10 mouse cellular contexts compared by ENCODE assay signal in the genomic region with DNA sequence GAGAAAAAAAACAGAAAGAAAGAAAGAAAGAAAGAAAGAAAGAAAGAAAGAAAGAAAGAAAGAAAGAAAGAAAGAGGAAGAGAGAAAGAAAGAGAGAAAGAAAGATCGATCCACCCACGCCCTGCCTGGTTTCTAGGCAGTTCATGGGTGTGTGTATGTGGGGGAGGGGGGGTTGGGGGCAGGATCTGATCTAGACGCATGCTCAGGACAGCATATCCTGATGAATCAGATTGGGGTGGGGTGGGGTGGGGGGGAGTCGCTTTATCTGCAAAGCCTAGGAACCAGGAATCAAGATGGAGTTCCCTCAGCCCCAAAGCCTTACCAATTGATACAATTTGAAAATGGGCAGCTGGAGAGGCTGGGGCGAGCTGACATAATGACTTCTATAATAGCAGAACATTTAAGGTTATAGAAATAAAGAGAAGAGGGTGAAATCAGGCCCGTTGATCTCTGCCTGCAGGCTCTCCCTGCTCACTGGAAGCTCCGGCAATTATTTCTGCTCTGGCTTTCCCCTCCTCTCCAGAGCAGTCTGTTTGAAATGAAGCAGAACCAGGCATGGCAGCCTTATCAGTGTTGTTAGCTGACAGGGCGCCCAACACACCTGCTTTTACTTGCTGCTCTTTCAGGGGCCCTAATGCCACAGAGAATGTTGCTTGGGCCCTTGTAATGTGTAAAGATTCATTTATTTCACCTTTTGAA.
A peak's percentile ranks its signal among the peaks of the same experiment; 100 is the strongest.
DNase-seq lines count a peak whose midpoint lies in the region; ATAC-seq lines count a peak whose summit lies in the region.
"Had no signal": no experiment of that assay in that cellular context is flagged by ENCODE, and none has a peak within 500 bp of the region (broad histone marks: within the 10 kb centered on the region; RNA-seq: fewer than 3 reads in every experiment).

No protein-coding gene starts in this region.

- 37% methylated on average over 8 of the region's 8 CpGs for WGBS in forebrain, embryonic 16.5 days
- 31% methylated on average over 8 of the region's 8 CpGs for WGBS in forebrain, embryonic 12.5 days
- 41% methylated on average over 8 of the region's 8 CpGs for WGBS in midbrain, embryonic 12.5 days
- WGBS in midbrain, embryonic 11.5 days: 44% methylated on average over 8 of the region's 8 CpGs
- 46% methylated on average over 8 of the region's 8 CpGs for whole genome bisulfite sequencing in hindbrain, embryonic 12.5 days
- WGBS in stomach, embryonic 16.5 days: 35% methylated on average over 8 of the region's 8 CpGs
- 26% methylated on average over 8 of the region's 8 CpGs for WGBS in liver, embryonic 11.5 days

- H3K27me3 ChIP-seq in forebrain, embryonic 16.5 days (replicated peaks; ENCODE audit: control insufficient read depth, insufficient read depth, low read length): peaks cover 9% of the 10 kb centered on the region
- peaks cover 64% of the 10 kb centered on the region for H3K27me3 ChIP-seq in forebrain, embryonic 12.5 days
- H3K27me3 ChIP-seq in midbrain, embryonic 12.5 days: peaks cover 42% of the 10 kb centered on the region
- H3K27me3 ChIP-seq in midbrain, embryonic 11.5 days (ENCODE audit: control insufficient read depth, insufficient read depth, low read length): peaks cover 3% of the 10 kb centered on the region; the same call in 1 of the 2 replicates
- H3K27me3 ChIP-seq in hindbrain, embryonic 12.5 days: no peaks in the 10 kb centered on the region
- peaks cover 8% of the 10 kb centered on the region for H3K27me3 ChIP-seq in stomach, embryonic 16.5 days (ENCODE audit: control insufficient read depth, insufficient read depth, low read length)
- 0 out of 2 replicates have a peak, but pooled peaks cover 3% of the 10 kb centered on the region for H3K27me3 ChIP-seq in liver, embryonic 11.5 days (replicated peaks; ENCODE audit: control insufficient read depth, insufficient read depth, low read length)

- no peaks in the 10 kb centered on the region for H3K9me3 ChIP-seq in forebrain, embryonic 16.5 days (ENCODE audit: control insufficient read depth, low read length)
- H3K9me3 ChIP-seq in forebrain, embryonic 12.5 days: no peaks in the 10 kb centered on the region
- H3K9me3 ChIP-seq in midbrain, embryonic 12.5 days: no peaks in the 10 kb centered on the region
- no peaks in the 10 kb centered on the region for H3K9me3 ChIP-seq in midbrain, embryonic 11.5 days (ENCODE audit: control insufficient read depth, low read length)
- H3K9me3 ChIP-seq in hindbrain, embryonic 12.5 days (replicated peaks): no peaks in the 10 kb centered on the region
- H3K9me3 ChIP-seq in stomach, embryonic 16.5 days (replicated peaks; ENCODE audit: control insufficient read depth, low read length): no peaks in the 10 kb centered on the region
- H3K9me3 ChIP-seq in liver, embryonic 11.5 days (ENCODE audit: control insufficient read depth, low read length): no peaks in the 10 kb centered on the region
- H3K9me3 ChIP-seq: lung, embryonic 15.5 days had no signal

- no peak overlapping the region for H3K4me2 ChIP-seq in forebrain, embryonic 16.5 days (ENCODE audit: low read length)
- no peak overlapping the region for H3K4me2 ChIP-seq in forebrain, embryonic 12.5 days
- H3K4me2 ChIP-seq in midbrain, embryonic 12.5 days (replicated peaks): no peak overlapping the region
- H3K4me2 ChIP-seq in midbrain, embryonic 11.5 days: no peak overlapping the region
- H3K4me2 ChIP-seq in hindbrain, embryonic 12.5 days (replicated peaks): no peak overlapping the region
- 0 out of 2 replicates have a peak overlapping the region, but pooled peaks have one; percentile 21 for H3K4me2 ChIP-seq in stomach, embryonic 16.5 days (ENCODE audit: low read depth, low read length)
- no peak overlapping the region for H3K4me2 ChIP-seq in liver, embryonic 11.5 days
- H3K4me2 ChIP-seq: lung, embryonic 15.5 days had no signal

- no peak overlapping the region for H3K27ac ChIP-seq in forebrain, embryonic 16.5 days (ENCODE audit: low read length)
- H3K27ac ChIP-seq in forebrain, embryonic 12.5 days: no peak overlapping the region
- H3K27ac ChIP-seq in midbrain, embryonic 12.5 days (replicated peaks): peak overlapping the region; percentile 60
- no peak overlapping the region for H3K27ac ChIP-seq in midbrain, embryonic 11.5 days (ENCODE audit: low read depth, low read length)
- H3K27ac ChIP-seq in hindbrain, embryonic 12.5 days: peak overlapping the region; percentile 73
- no peak overlapping the region for H3K27ac ChIP-seq in stomach, embryonic 16.5 days (ENCODE audit: low read length)
- no peak overlapping the region for H3K27ac ChIP-seq in liver, embryonic 11.5 days (ENCODE audit: low read depth, low read length)
- H3K27ac ChIP-seq: lung, embryonic 15.5 days had no signal

- no peak overlapping the region for H3K4me3 ChIP-seq in forebrain, embryonic 16.5 days (replicated peaks; ENCODE audit: low read length)
- H3K4me3 ChIP-seq in forebrain, embryonic 12.5 days (replicated peaks): no peak overlapping the region
- no peak overlapping the region for H3K4me3 ChIP-seq in midbrain, embryonic 12.5 days
- no peak overlapping the region for H3K4me3 ChIP-seq in midbrain, embryonic 11.5 days (ENCODE audit: low read depth, low read length)
- no peak overlapping the region for H3K4me3 ChIP-seq in hindbrain, embryonic 12.5 days
- H3K4me3 ChIP-seq in stomach, embryonic 16.5 days (replicated peaks; ENCODE audit: low read length): no peak overlapping the region
- no peak overlapping the region for H3K4me3 ChIP-seq in liver, embryonic 11.5 days (ENCODE audit: low read depth, low read length)
- H3K4me3 ChIP-seq: lung, embryonic 15.5 days had no signal

- DNase-seq in midbrain, embryonic 11.5 days (ENCODE audit: low spot score, missing footprints): no peak
- no peak for DNase-seq in retina, postnatal 1 day
- no peak for DNase-seq in liver, embryonic 11.5 days (ENCODE audit: low spot score)

- ATAC-seq in forebrain, embryonic 16.5 days: 0 out of 2 replicates have a peak, but pooled peaks have one; percentile 45
- no peak for ATAC-seq in forebrain, embryonic 12.5 days (ENCODE audit: low FRiP score)
- ATAC-seq in midbrain, embryonic 12.5 days (ENCODE audit: low FRiP score, low read depth): peak; percentile 16; the same call in 1 of the 2 replicates
- ATAC-seq in midbrain, embryonic 11.5 days (ENCODE audit: low FRiP score): no peak
- 0 out of 2 replicates have a peak, but pooled peaks have one; percentile 42 for ATAC-seq in hindbrain, embryonic 12.5 days (ENCODE audit: low FRiP score)
- no peak for ATAC-seq in stomach, embryonic 16.5 days (ENCODE audit: insufficient read depth, low FRiP score)
- ATAC-seq in liver, embryonic 11.5 days (replicated peaks; ENCODE audit: low FRiP score): no peak
- ATAC-seq: Patski had no signal

- H3K4me1 ChIP-seq in forebrain, embryonic 16.5 days (replicated peaks; ENCODE audit: control insufficient read depth, insufficient read depth, low read length): peaks cover 19% of the 10 kb centered on the region
- H3K4me1 ChIP-seq in forebrain, embryonic 12.5 days: peaks cover 45% of the 10 kb centered on the region
- peaks cover 39% of the 10 kb centered on the region for H3K4me1 ChIP-seq in midbrain, embryonic 12.5 days
- peaks cover 30% of the 10 kb centered on the region for H3K4me1 ChIP-seq in midbrain, embryonic 11.5 days (ENCODE audit: control insufficient read depth, insufficient read depth, low read length)
- peaks cover 51% of the 10 kb centered on the region for H3K4me1 ChIP-seq in hindbrain, embryonic 12.5 days
- H3K4me1 ChIP-seq in stomach, embryonic 16.5 days (ENCODE audit: control insufficient read depth, insufficient read depth, low read length): peaks cover 9% of the 10 kb centered on the region
- peaks cover 12% of the 10 kb centered on the region for H3K4me1 ChIP-seq in liver, embryonic 11.5 days (replicated peaks; ENCODE audit: control insufficient read depth, insufficient read depth, low read length)

- H3K36me3 ChIP-seq in forebrain, embryonic 16.5 days (ENCODE audit: control insufficient read depth, insufficient read depth): no peaks in the 10 kb centered on the region
- H3K36me3 ChIP-seq in forebrain, embryonic 12.5 days (replicated peaks): no peaks in the 10 kb centered on the region
- no peaks in the 10 kb centered on the region for H3K36me3 ChIP-seq in midbrain, embryonic 12.5 days
- H3K36me3 ChIP-seq in midbrain, embryonic 11.5 days (ENCODE audit: control insufficient read depth, insufficient read depth, low read length): no peaks in the 10 kb centered on the region
- H3K36me3 ChIP-seq in hindbrain, embryonic 12.5 days: no peaks in the 10 kb centered on the region
- H3K36me3 ChIP-seq in stomach, embryonic 16.5 days (ENCODE audit: control insufficient read depth, insufficient read depth, low read length): no peaks in the 10 kb centered on the region
- no peaks in the 10 kb centered on the region for H3K36me3 ChIP-seq in liver, embryonic 11.5 days (ENCODE audit: control insufficient read depth, insufficient read depth, low read length)
- H3K36me3 ChIP-seq: lung, embryonic 15.5 days had no signal

- H3K9ac ChIP-seq in forebrain, embryonic 16.5 days (replicated peaks; ENCODE audit: low read depth, low read length): no peak overlapping the region
- H3K9ac ChIP-seq in forebrain, embryonic 12.5 days: no peak overlapping the region
- H3K9ac ChIP-seq in midbrain, embryonic 12.5 days (replicated peaks): no peak overlapping the region
- no peak overlapping the region for H3K9ac ChIP-seq in midbrain, embryonic 11.5 days (ENCODE audit: low read length)
- no peak overlapping the region for H3K9ac ChIP-seq in hindbrain, embryonic 12.5 days
- H3K9ac ChIP-seq in stomach, embryonic 16.5 days (ENCODE audit: low read length): no peak overlapping the region
- no peak overlapping the region for H3K9ac ChIP-seq in liver, embryonic 11.5 days (ENCODE audit: low read depth, low read length)
- H3K9ac ChIP-seq: lung, embryonic 15.5 days had no signal

Comparison
In these comparisons a context has a peak if more than half of its experiments do, and no peak if none do; other contexts are left out.
1. ATAC-seq: peak in forebrain, embryonic 16.5 days (single experiment), midbrain, embryonic 12.5 days (single experiment) and hindbrain, embryonic 12.5 days (single experiment); none in forebrain, embryonic 12.5 days (single experiment), midbrain, embryonic 11.5 days (single experiment), stomach, embryonic 16.5 days (single experiment) and liver, embryonic 11.5 days (single experiment).
2. H3K27ac ChIP-seq: peak in midbrain, embryonic 12.5 days (single experiment) and hindbrain, embryonic 12.5 days (single experiment); none in forebrain, embryonic 16.5 days (single experiment), forebrain, embryonic 12.5 days (single experiment), midbrain, embryonic 11.5 days (single experiment), stomach, embryonic 16.5 days (single experiment) and liver, embryonic 11.5 days (single experiment).